Mouse (Mus musculus) neutrophil, adult 65 days (primary cell): ENCODE results near the gene Siglec1. TPM values are rescaled to one million over a fixed set of nuclear protein-coding genes. Genes with fewer than 3 reads are reported as not detected.

ENCODE experiments used
- total RNA-seq: library from RNA; stranded (reverse); gene quantifications from 2 replicates; pipeline ENCODE4 v1.2.4, GENCODE M21; 2023

The Siglec1 gene
- total RNA-seq: 0.57 and 2.0 TPM in 2 replicates

DNA sequence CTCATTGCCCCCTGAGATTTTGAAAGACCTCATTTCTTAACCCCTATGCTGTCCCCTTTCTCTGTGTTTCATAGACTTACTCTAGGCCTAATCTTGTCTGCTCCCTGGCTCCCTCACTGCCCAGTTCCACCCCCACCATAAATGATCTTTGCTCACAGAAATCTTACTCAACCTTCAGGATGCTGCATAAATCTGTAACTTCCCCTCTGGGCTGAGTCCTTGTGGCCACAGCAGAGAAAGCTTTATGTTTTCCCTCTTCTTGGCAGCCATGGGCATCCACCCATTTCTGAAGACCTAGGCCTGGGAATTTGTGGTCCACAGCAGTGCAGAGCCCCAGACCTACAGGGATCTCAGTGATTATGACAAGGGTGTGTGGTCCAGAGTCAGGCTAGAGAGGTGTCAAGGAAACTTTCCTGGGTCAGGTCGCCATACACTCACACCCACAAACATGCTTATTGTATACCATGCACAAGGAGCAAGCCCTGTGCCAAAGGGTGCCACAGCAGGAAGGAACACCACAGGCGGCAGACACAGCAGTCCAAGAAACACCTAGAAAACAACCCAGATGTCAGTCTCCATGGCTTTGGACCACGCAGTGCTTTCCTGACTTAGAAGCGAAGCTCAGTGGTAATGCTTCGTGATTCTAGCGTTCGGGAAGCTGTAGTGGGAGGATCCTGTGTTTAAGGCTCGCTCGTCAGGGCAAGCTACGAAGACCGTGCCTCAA lies at the start of gene Siglec1:
Siglec1 (minus strand) TSS at position 99 of the 724 bp plus-strand sequence.

DNA sequence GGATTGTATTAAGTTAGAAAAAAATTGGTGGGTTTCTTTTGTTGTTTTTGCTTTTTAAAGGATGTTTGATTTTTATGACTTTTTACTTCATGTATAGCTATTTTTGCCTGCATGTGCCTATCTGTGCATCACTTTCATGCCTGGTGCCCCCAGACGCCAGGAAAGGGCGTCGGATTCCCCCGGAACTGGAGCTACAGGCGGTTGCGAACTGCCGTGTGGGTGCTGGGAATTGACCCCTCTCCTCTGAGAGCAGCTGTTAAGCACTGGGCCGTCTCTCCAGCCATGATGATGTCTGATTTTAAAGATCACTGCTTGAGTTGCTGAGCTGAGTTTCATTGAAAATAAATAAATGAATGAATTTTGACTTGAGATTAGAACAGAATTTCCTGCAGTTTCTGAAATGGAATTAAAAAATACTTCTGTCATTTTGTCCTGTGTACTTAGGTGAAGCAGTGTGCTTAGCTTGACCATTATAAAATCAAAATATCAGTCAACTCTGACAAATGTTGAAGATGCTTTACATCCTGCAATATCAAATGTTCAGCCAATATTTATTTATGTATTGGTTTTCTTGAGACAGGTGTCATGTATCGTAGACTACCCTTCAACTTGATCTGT lies 46.5 kb upstream of the Siglec1 start, which contains the start of gene Gm11037:
Gm11037 (plus strand) TSS at position 568 of the 618 bp plus-strand sequence.

DNA sequence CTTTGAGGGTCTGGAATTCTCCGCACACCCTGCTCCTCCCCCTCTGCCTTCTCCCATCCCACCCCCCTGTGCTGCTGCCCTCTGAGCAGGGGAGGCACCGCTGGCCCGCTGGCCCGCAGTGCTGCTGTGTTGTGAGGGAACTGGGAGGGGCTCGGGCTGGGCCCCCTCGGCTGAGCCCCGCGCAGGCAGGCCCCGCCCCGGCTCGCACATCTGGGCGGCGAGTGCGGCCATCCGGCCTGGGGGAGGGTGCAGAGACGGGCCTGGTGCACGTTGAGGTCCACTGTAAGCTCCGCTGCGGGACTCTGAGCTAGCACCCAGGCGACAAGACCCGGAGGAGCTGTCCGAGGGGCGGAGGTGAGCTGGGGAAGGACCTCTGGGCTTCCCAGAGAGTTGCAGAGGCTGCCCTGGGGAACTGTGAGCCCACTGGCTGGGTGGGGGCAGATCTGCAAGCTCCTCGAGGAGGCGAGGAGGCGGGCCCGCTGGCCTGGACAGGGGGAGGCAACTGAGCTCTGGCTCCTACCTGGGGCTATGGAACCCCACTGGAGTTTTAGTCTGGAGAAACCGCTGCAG lies 40.7 kb upstream of the Siglec1 start, which contains the start of gene Hspa12b:
Hspa12b (plus strand) TSS at position 120 of the 570 bp plus-strand sequence.

DNA sequence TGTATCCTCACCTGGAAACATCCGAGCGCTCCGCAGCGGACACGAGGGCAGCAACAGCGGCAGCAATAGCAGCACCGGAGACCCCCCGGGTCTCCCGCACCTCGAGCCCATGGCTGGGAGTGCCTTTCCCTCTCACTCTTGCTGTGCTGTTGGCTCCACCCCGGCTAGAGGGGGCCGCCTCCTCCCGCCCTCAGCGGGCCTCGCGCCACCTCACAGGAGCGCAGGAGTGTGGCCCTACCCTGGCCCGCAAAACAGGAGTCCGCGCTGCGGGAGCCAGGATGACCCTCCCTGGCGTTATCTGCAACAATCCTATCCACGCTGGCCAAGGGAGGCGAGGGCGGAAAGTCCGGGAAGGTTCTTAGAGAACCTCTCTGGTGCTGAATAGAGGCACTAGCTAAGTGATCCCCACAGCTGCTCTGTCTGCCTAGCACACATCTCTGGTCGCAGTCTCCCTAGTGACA lies 23.1 kb downstream of the Siglec1 start, which contains the start of gene Adam33:
Adam33 (minus strand) TSS at position 411 of the 461 bp plus-strand sequence.

DNA sequence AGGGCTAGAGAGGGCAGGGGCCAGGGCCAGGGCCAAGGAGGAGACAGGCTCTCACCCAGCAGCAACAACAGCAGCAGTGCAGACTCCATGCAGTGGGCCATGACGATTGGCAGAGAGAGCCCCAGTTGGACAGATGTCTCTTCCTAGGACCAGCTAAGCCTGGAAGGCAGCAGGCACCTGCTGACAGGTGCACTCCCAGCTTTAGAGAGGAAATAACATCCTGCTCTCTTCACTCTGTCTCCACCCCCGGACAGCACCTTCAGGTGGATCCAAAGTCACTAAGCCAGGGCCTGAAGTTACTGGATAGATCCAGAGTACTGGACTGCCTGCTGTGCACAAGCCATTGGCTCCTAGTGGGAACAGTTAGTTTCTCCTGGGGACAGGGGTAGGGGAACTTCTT lies 43.6 kb downstream of the Siglec1 start, which contains the start of gene Gfra4:
Gfra4 (minus strand) TSS at position 101 of the 400 bp plus-strand sequence.

Other genes starting within 250 kb of the Siglec1 start
- 19.1 and 29.0 TPM in 2 replicates for gene 4930402H24Rik, start 180.4 kb downstream of the Siglec1 start, total RNA-seq
- 50.4 and 78.9 TPM in 2 replicates for gene Atrn, start 180.3 kb downstream of the Siglec1 start, total RNA-seq
- gene Gfra4, start 43.7 kb downstream of the Siglec1 start, total RNA-seq: not detected in 2 replicates
- 0.57 and 0.85 TPM in 2 replicates for gene Adam33, start 23.0 kb downstream of the Siglec1 start, total RNA-seq
- 0.28 TPM in 1 of 2 replicates, not detected in the other for gene Hspa12b, start 40.5 kb upstream of the Siglec1 start, total RNA-seq
- gene Gm11037, start 46.7 kb upstream of the Siglec1 start, total RNA-seq: not detected in 2 replicates
- gene 1700037H04Rik, start 73.3 kb upstream of the Siglec1 start, total RNA-seq: 36.9 and 39.8 TPM in 2 replicates
- 19.5 and 20.7 TPM in 2 replicates for gene Cenpb, start 93.3 kb upstream of the Siglec1 start, total RNA-seq
- 49.5 and 53.3 TPM in 2 replicates for gene Cdc25b, start 100.2 kb upstream of the Siglec1 start, total RNA-seq
- 0.92 and 1.5 TPM in 2 replicates for gene Spef1, start 100.5 kb upstream of the Siglec1 start, total RNA-seq
- 26.4 and 37.5 TPM in 2 replicates for gene Ap5s1, start 120.3 kb upstream of the Siglec1 start, total RNA-seq
- 6.1 and 6.3 TPM in 2 replicates for gene Mavs, start 147.3 kb upstream of the Siglec1 start, total RNA-seq
- gene Pank2, start 175.7 kb upstream of the Siglec1 start, total RNA-seq: 24.9 and 40.2 TPM in 2 replicates